In the genomic region with DNA sequence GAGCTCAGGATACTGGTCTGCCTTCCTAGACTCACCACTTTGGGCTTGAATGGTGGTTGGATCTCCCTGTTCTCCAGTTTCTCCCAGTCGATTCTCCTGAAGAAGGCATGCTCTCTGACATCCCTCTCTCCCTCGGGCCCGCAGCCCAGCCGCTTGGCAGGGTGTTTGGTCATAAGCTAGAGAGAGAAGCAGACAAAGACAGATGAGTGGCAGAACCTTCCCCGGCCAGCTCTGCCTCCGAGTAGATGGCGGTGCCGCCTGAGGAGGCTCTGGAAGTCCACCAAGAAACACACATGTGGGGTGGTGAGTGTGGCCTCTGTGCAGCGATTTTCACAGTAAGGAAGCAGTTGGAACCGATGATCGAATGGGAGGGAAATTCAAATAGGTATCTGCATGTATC, we compare ENCODE assay signal across 11 mouse cellular contexts. TPM values are rescaled to one million over a fixed set of nuclear protein-coding genes. Genes with fewer than 3 reads are reported as not detected.
DNase-seq lines count a peak whose midpoint lies in the region.
"Had no signal": no experiment of that assay in that cellular context is flagged by ENCODE, and none has a peak within 500 bp of the region (broad histone marks: within the 10 kb centered on the region; RNA-seq: fewer than 3 reads in every experiment).

No protein-coding gene starts in this region.

- intact Hi-C loops in heart, postnatal 25 days (cut with DNase I), result no loop called here
- intact Hi-C loops in heart, postnatal 14 days (cut with DNase I), result loop anchor here (2.0 kb wide), 1 partner anchor 47 kb away; no protein-coding TSS in a partner anchor
- intact Hi-C loops in gastrocnemius, postnatal 36 days (cut with DNase I), result no loop called here

- peak; percentile 95 for DNase-seq in heart, adult 11 months
- no peak for DNase-seq in heart, postnatal 25 days (ENCODE audit: low spot score)
- DNase-seq in layer of hippocampus, postnatal 10 days (ENCODE audit: low spot score in 2 of 2), result peak; percentile 37 to 38
- no peak for DNase-seq in layer of hippocampus, adult 11-12 months (ENCODE audit: low spot score)
- peak; percentile 14 to 24 for DNase-seq in cerebellum, adult 18-20 months
- peak; percentile 28 to 35 for DNase-seq in heart, postnatal 14 days
- DNase-seq in gastrocnemius, postnatal 36 days, result no peak
- DNase-seq in adrenal gland, postnatal 36 days, result no peak
- DNase-seq: liver, postnatal 0 days; lung, postnatal 36 days; thymus, postnatal 25 days had no signal

RNA-seq across cellular contexts. Expression of a gene that starts 36.6 kb away (rescaled TPM):
- under 1 TPM; 0.06 to 0.10 TPM for total RNA-seq in heart, postnatal 25 days (2021)
- total RNA-seq in layer of hippocampus, postnatal 10 days (2021), result 10 to 100 TPM; 18.6 to 21.1 TPM
- total RNA-seq in heart, postnatal 14 days (2021), result under 1 TPM; 0.10 to 0.22 TPM
- not detected for total RNA-seq in gastrocnemius, postnatal 36 days (2021)
- under 1 TPM; 0.07 to 0.13 TPM for total RNA-seq in adrenal gland, postnatal 36 days (2021)

Comparison
In these comparisons a context has a peak if more than half of its experiments do, and no peak if none do; other contexts are left out.
1. DNase-seq: peak in heart, adult 11 months (single experiment), layer of hippocampus, postnatal 10 days (2 of 2), cerebellum, adult 18-20 months (2 of 2) and heart, postnatal 14 days (2 of 2); none in heart, postnatal 25 days (single experiment), layer of hippocampus, adult 11-12 months (single experiment), gastrocnemius, postnatal 36 days (0 of 2) and adrenal gland, postnatal 36 days (0 of 2).
2. RNA of a gene that starts 36.6 kb away (total RNA-seq): 18.6 to 21.1 TPM in layer of hippocampus, postnatal 10 days; 0.10 to 0.22 TPM in heart, postnatal 14 days, 0.07 to 0.13 TPM in adrenal gland, postnatal 36 days, 0.06 to 0.10 TPM in heart, postnatal 25 days and not detected in gastrocnemius, postnatal 36 days; every median in the first group is over 10 times any median in the second.